Mouse (Mus musculus) adrenal gland, adult 8-10 months (tissue): ENCODE results near the gene Vps26a. TPM values are rescaled to one million over a fixed set of nuclear protein-coding genes. Genes with fewer than 3 reads are reported as not detected.
A peak's percentile ranks its signal among the peaks of the same experiment; 100 is the strongest.

ENCODE experiments used
- DNase-seq: peaks from one replicate; pipeline ENCODE4 v3.0.0; 2022
- total RNA-seq, 4 experiments: library from RNA; stranded (reverse); gene quantifications; 2 replicates each; pipeline ENCODE4 v1.2.4; 2022

Vps26a gene
- 10 to 100 TPM; 45.2 to 60.6 (median 55.4) TPM for total RNA-seq

- DNase-seq: peak; percentile 100
These were observed at the start of gene Vps26a for GRCm38 (mm10) chr10:62486618-62487415. Gene Vps26a, minus strand, starts transcription at chr10:62486805.

GRCm38 (mm10) chr10:62534509-62534908 is 47.9 kb upstream of the Vps26a start:
- DNase-seq: no peak

DNA sequence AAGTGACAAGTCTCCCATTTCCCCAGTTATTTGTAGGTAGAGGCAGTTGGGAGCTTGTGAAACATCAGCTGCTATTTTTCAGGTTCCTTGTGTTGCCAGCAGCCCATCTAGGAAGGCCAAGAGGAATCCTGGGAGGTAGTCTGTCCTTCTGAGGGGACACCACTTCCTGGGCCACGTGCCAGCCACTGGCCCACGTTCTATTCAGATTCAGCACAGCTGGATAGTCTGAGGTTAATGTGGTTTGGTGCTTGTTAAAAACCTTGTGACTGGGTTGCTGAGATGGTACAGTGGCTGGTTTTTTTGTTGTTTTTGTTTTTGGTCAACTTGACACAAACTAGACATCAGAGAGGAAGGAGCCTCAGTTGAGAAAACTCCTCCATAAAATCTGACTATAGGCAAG is 46.2 kb upstream of the Vps26a start:
- DNase-seq: no peak

DNA sequence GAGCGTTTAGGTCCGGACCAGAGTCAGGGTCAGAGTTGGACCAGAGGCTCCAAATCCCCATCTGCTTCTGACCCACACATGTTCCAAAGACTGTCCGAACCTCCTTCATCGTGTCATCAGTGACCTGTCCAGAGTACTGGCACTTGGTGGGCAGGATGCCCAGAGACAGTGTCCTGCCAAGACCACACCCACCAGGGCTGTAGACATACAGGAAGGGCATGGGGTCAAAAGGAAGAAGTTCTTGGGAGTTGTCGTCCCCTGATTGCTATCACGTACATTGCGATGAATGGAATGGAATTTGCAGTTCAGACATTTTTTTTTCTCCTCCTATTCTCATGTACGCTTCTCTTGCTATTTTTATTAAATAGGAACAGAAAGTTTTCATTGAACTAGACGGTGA is 43.6 kb upstream of the Vps26a start:
- DNase-seq: peak; percentile 61

- DNase-seq: no peak
These were observed 40.7 kb upstream of the Vps26a start, which contains the start of gene Srgn for GRCm38 (mm10) chr10:62527351-62527750. Gene Srgn, minus strand, starts transcription at chr10:62527451.

- no peak for DNase-seq
These were observed 35.8 kb upstream of the Vps26a start for GRCm38 (mm10) chr10:62522346-62522950.

GRCm38 (mm10) chr10:62521763-62522162 is 35.2 kb upstream of the Vps26a start:
- DNase-seq: no peak

DNA sequence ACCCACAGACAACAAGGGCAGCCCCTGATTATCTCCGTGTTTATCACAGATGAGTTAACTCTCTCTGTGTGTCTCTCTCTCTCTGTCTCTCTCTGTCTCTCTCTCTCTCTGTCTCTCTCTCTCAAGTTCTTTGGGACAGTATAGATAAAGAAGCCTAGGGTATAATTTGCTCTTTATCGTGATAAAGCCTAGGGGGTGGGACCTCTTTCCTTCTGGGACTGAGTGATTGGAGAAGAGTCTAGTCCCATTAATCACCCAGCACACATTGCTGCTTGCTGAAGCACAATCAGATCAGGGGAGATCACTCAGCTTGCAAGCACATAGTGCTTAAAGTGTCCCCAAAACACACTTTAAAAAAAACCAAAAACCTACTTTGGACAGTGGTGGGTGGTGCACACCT is 34.3 kb upstream of the Vps26a start:
- DNase-seq: no peak

- no peak for DNase-seq
These were observed 30.9 kb upstream of the Vps26a start for GRCm38 (mm10) chr10:62517511-62517910.

GRCm38 (mm10) chr10:62512855-62513254 is 26.2 kb upstream of the Vps26a start:
- DNase-seq: no peak

DNA sequence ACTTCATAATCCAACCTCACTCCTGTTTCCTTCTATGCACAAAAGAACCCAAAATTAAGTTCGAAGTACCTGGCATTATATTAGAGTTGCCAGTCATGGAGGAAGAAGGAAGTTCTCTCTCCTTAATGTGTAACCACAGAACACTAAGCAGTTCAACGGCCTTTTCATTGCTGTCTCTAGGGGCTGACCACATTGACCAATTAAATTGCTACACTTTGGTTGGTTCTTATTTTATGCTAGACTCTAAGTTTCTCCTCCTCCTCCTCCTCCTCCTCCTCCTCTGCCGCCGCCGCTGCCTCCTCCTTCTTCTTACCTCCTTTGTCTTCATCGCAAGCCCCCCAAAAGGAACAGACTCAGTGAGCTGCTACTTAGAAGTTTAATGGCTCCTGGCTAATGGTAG is 24.9 kb upstream of the Vps26a start:
- DNase-seq: no peak

DNA sequence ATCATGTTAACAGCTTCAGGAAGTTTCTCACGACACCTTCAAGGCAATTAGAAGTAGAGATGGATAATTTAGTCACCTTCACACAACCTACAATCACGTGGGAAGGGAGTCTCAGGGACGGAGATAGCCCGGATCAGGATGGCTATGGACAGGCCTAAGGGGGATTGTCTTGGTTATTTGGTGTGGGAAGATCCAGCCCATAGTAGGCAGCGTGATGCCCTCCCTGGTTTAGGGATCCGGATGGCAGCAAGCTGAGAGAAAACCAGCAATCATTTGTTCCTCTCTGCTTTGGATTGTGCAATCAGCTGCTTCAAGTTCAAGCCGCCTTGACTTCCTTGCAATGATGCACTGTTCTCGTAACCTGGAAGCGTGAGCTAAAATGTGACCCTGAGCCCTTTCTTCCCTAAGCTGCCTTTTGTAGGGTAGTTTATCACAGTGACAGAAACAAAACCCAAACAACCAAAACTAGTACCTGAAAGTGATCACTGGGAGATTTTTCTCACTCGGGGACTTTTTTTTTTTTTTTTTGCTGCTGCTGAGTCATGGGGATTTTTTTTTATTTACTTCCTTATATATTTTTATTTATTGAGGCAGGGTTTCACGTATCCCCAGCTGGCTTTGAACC is 22.5 kb upstream of the Vps26a start:
- DNase-seq: no peak

GRCm38 (mm10) chr10:62508459-62508858 is 21.9 kb upstream of the Vps26a start:
- no peak for DNase-seq

DNA sequence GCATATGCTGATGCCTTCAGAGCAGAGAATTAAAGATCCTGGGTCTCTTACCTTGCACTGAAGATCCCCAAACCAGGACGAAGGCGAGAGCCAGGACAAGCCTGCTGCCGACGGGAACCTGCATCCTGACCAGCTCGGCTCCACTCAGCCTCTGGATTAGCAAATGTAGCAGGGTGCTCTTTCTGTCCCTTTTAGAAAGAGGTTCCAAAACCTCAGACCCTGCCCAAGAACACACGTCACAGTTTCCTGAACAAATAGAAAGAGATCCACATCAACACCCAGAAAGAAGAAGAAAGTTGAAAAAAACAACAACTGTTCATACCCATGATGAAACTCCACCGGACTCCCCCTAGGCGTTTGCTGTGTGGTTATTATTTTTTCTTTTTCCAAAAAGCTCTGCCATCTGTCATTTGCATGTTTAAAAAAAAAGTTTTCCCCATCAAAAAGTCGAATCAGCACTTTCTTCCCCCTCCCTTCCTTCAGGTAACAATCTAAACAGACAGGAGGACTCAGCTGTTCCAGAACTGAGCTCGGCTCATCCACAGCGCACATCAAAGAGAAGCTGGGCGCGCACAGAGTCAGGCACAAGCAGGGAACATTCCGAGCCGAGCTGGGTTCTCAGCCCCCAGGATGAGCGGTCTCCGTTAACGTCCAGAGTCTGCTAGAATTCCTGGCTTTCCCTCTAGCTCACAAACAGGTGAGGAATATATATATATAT is 21.1 kb upstream of the Vps26a start:
- DNase-seq: peak; percentile 49

- DNase-seq: no peak
These were observed 20.5 kb upstream of the Vps26a start for GRCm38 (mm10) chr10:62507071-62507470.

GRCm38 (mm10) chr10:62506019-62506556 is 19.5 kb upstream of the Vps26a start:
- no peak for DNase-seq

DNA sequence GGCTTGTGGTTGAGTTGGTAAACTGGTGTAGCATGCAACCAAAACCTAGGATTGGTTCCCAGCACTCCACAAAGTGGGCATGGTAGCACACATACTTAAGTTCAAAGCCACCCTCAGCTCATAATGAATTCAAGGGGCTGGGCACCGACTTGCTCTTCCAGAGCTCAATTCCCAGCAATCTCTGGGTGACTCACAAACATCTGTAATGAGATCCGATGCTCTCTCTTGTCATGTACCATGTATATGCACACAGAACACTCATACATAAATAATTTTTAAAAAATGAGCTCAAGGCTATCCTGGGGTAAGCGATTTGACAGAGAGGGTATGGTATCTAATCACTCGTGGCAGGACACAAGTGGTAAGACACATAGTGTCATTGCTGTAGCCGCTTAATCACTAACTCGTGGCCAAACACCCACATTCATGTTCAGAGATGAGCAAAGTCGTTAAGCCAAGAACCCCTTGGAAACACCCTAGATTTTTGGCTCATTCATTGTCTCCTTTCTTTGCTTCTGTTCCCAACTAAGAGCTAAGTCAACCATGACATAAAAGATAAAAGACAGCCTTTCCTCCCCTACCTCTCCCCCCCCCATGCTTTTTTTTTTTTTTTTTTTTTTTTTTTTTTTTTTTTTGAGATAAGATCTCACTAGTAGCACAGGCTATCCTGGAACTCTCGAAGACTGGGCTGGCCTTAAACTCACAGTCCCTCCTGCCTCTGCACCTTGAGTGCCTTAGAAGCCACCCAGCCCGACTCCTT is 18.8 kb upstream of the Vps26a start:
- no peak for DNase-seq

- no peak for DNase-seq
These were observed 17.4 kb upstream of the Vps26a start for GRCm38 (mm10) chr10:62503836-62504628.

GRCm38 (mm10) chr10:62503353-62503752 is 16.7 kb upstream of the Vps26a start:
- DNase-seq: no peak

GRCm38 (mm10) chr10:62501951-62502350 is 15.3 kb upstream of the Vps26a start:
- no peak for DNase-seq
